Mouse (Mus musculus) G1E (cell line): ENCODE measurements around the gene Spint2. TPM values are rescaled to one million over a fixed set of nuclear protein-coding genes. Genes with fewer than 3 reads are reported as not detected.
A peak's percentile ranks its signal among the peaks of the same experiment; 100 is the strongest.

Source experiments
- ATAC-seq: 2 replicates; pipeline ENCODE4 v1.8.0; 2016; ENCODE audit warnings: mild to moderate bottlenecking; ENCODE audit not compliant: insufficient number of reproducible peaks, poor library complexity, low FRiP score, severe bottlenecking; ENCODE audit errors: extremely low read depth
- DNase-seq: peaks from one replicate; pipeline ENCODE4 v3.0.0; 2012; ENCODE audit warnings: low spot score
- H3K27me3 ChIP-seq: 2 replicates; pipeline ENCODE4 v1.6.1; 2012; ENCODE audit warnings: mild to moderate bottlenecking, low read length, inconsistent platforms; ENCODE audit not compliant: insufficient read depth
- H3K36me3 ChIP-seq: replicated peaks from 2 replicates; pipeline ENCODE3; 2012; ENCODE audit warnings: mild to moderate bottlenecking, inconsistent platforms
- H3K4me1 ChIP-seq: 2 replicates; pipeline ENCODE4 v1.6.1; 2012; ENCODE audit warnings: low read depth, low read length, inconsistent platforms, mixed read lengths; ENCODE audit not compliant: insufficient read depth
- H3K4me3 ChIP-seq: 2 replicates; pipeline ENCODE4 v1.5.1; 2012; ENCODE audit warnings: low read depth, mild to moderate bottlenecking, inconsistent platforms, low read length, moderate library complexity, mixed read lengths
- H3K9me3 ChIP-seq: replicated peaks from 2 replicates; pipeline ENCODE4 v1.6.1; 2012; ENCODE audit warnings: inconsistent platforms
- CTCF ChIP-seq: IDR thresholded peaks from 2 replicates; pipeline ENCODE4 v1.5.1; 2012; ENCODE audit warnings: low read depth, low read length, inconsistent platforms, mixed read lengths
- GATA1 ChIP-seq: IDR thresholded peaks from 2 replicates; pipeline ENCODE4 v1.6.1; 2012; ENCODE audit warnings: borderline replicate concordance, low read length, inconsistent platforms, mixed read lengths
- GATA2 ChIP-seq: IDR thresholded peaks from 2 replicates; pipeline ENCODE4 v1.6.1; 2012; ENCODE audit warnings: low read depth, low read length, inconsistent platforms, borderline replicate concordance
- POLR2AphosphoS5 ChIP-seq: IDR thresholded peaks from 2 replicates; pipeline ENCODE4 v1.6.1; 2012; ENCODE audit warnings: low read depth, low read length, inconsistent platforms; ENCODE audit not compliant: insufficient replicate concordance
- TAL1 ChIP-seq: conservative IDR thresholded peaks from 2 replicates; pipeline ENCODE4 v1.6.1; 2012; ENCODE audit warnings: low read depth, low read length, inconsistent platforms, mixed read lengths
- polyA plus RNA-seq: library from polyadenylated mRNA; stranded (reverse); fragments of >175 nt; gene quantifications from 2 replicates; pipeline ENCODE4 v1.2.3, GENCODE M21; 2012
- total RNA-seq, 2 experiments: library from RNA; stranded (forward) in 1 of 2; stranded (reverse) in 1 of 2; fragments of 200-1000 nt in 1 of 2; fragments of >200 nt in 1 of 2; fragmentation: Nextera tagmentation in 1 of 2; gene quantifications; 2 replicates each; pipeline ENCODE4 v1.2.3; 2014 to 2017

The Spint2 gene
- total and polyA plus RNA-seq, 3 experiments, result 21.4 to 102 (median 24.4) TPM

DNA sequence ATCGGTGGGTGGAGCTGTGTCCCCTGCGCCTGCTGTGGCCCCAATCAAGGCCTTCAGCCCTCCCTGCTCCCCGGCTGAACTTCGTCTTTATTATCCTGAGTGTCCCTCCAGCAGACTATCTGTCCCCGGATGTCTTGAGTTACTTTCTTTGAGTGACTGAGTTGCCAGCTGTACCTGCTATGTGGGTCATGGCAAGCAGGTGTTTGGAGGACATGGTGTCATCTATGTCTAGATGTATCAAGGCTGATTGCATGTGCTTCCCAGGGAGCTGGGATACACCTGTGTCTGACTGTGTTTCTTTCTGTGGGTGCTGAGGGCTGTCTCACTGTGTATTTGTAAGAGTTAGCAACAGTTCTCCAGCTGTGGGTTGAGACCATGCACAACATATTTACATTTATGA is 28.0 kb upstream of the Spint2 start:
- H3K4me3 ChIP-seq, result peak overlapping the region; percentile 79
- TF ChIP-seq TAL1 (no peak), POLR2AphosphoS5 (no peak), CTCF (no peak), GATA2 (no peak)
- no peak for ATAC-seq
- H3K36me3 ChIP-seq, result peaks cover 52% of the 10 kb centered on the region
- peaks cover 11% of the 10 kb centered on the region for H3K27me3 ChIP-seq
- H3K4me1 ChIP-seq, result peaks cover 95% of the 10 kb centered on the region
- no peak for DNase-seq
- no peaks in the 10 kb centered on the region for H3K9me3 ChIP-seq

DNA sequence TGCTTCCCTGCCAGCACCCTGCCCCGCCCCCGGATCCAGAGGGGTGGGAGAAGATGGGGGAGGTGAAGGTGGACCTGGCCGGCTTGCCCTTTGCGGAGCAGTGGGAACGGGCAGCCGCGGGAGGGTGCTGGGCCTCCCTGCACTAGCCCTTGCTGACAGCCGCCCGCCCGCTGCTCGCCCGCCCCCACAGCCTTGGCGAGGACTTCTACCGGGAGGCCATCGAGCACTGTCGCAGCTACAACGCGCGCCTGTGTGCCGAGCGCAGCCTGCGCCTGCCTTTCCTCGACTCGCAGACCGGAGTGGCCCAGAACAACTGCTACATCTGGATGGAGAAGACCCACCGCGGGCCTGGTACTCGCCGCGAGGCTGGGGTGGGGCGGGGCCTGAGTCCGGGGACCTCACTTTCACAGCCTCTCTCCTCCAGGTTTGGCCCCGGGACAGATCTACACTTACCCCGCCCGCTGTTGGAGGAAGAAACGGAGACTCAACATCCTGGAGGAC is 27.6 kb upstream of the Spint2 start:
- H3K4me1 ChIP-seq, result peaks cover 95% of the 10 kb centered on the region
- H3K27me3 ChIP-seq, result peaks cover 16% of the 10 kb centered on the region
- H3K4me3 ChIP-seq, result peak overlapping the region; percentile 79
- H3K9me3 ChIP-seq, result no peaks in the 10 kb centered on the region
- DNase-seq, result peak; percentile 39
- no peak for ATAC-seq
- H3K36me3 ChIP-seq, result peaks cover 47% of the 10 kb centered on the region
- TF ChIP-seq GATA1 (no peak), TAL1 (no peak), POLR2AphosphoS5 (no peak), GATA2 (no peak), CTCF (no peak)

DNA sequence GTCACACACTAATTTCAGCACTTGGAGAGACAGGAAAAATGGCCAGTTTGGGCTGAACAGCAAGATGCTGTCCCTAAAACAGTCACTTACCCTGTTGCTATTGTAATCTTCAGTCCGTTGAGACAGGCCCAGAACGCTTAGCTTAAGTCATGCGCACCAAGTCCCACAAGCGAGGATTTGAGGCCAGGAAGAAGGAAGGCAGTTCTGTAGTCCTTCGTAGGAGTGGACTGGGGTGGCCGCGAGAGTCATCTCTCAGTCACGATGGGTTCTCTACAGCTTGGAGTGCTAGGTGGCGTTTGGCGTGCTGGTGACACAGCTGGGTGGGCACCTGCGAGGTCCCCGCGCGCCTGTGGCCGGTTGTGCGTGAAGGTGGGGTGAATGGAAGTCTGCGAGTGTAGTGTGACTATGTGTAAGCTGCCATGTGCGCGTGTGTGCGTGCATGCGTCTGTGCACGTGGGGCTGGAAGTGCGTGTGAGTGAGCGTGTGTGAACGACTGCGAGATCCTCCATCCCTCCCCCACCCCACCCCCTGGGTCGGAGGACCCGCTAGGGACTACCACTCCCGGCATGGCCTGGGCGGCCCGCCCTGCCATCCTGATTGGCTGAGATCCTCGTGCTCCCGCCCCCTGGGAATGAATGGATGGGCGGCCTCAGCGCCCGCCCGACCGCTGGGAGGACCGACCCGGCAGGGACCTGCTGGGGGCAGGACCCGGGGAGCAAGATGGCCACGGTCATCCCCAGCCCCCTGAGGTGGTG is 25.8 kb upstream of the Spint2 start:
- ATAC-seq (peak; percentile 87), DNase-seq (peak; percentile 99)
- TF ChIP-seq POLR2AphosphoS5, result 0 out of 2 replicates have a peak, but pooled peaks have one; percentile 32
- TF ChIP-seq GATA2, result no peak
- peaks cover 35% of the 10 kb centered on the region for H3K36me3 ChIP-seq
- H3K27me3 ChIP-seq, result peaks cover 21% of the 10 kb centered on the region
- peak overlapping the region; percentile 83 for H3K4me3 ChIP-seq
- peaks cover 93% of the 10 kb centered on the region for H3K4me1 ChIP-seq
- H3K9me3 ChIP-seq, result no peaks in the 10 kb centered on the region

DNA sequence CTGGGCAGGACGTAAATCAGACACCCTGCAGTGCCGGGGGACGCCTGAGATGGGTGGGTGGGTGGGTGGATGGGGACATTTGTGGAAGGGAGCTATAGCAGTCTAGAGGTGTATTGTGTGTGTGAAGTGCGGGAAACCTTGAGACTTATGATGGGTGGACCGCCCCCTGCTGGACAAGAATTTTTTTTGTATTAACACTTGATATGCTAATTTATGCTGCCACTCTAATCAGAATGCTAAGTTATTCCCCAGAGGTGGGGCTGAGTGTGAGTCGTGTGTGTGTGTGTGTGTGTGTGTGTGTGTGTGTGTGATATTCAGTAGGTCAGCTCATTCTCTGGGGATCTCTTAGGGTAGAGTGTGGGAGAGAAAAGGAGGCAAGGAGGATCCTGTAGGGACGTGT is 24.9 kb upstream of the Spint2 start:
- ATAC-seq (no peak), DNase-seq (no peak)
- peaks cover 84% of the 10 kb centered on the region for H3K4me1 ChIP-seq
- no peaks in the 10 kb centered on the region for H3K9me3 ChIP-seq
- H3K27me3 ChIP-seq, result peaks cover 21% of the 10 kb centered on the region
- no peak for TF ChIP-seq POLR2AphosphoS5
- TF ChIP-seq CTCF, result no peak
- peaks cover 31% of the 10 kb centered on the region for H3K36me3 ChIP-seq
- H3K4me3 ChIP-seq, result peak overlapping the region; percentile 83; the same call in 1 of the 2 replicates

DNA sequence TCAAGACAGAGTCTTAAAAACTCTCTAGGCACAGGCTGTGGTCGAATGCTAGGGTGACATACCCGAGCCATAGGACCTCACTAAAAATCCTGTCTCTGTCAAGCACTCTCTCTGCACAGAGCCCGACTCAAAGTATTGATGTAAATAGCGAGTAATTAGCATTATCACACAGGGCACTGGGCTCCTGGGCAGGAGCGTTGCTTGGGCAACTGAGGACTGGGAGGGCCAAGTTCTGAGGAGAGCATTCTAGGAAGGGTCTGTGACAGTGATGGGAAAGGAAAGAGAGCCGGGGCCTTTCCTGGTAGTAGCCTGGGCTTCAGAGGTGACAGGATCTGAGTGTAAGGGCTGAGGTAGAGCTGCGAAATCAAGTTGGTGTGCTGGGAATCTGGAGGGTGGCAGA is 24.4 kb upstream of the Spint2 start:
- ATAC-seq, result no peak
- Histone ChIP-seq H3K9me3 (no peaks in the 10 kb centered on the region), H3K4me3 (peak overlapping the region; percentile 33; the same call in 1 of the 2 replicates), H3K4me1 (peaks cover 82% of the 10 kb centered on the region), H3K36me3 (peaks cover 29% of the 10 kb centered on the region), H3K27me3 (peaks cover 21% of the 10 kb centered on the region)
- TF ChIP-seq CTCF (no peak), POLR2AphosphoS5 (no peak)
- DNase-seq, result no peak

DNA sequence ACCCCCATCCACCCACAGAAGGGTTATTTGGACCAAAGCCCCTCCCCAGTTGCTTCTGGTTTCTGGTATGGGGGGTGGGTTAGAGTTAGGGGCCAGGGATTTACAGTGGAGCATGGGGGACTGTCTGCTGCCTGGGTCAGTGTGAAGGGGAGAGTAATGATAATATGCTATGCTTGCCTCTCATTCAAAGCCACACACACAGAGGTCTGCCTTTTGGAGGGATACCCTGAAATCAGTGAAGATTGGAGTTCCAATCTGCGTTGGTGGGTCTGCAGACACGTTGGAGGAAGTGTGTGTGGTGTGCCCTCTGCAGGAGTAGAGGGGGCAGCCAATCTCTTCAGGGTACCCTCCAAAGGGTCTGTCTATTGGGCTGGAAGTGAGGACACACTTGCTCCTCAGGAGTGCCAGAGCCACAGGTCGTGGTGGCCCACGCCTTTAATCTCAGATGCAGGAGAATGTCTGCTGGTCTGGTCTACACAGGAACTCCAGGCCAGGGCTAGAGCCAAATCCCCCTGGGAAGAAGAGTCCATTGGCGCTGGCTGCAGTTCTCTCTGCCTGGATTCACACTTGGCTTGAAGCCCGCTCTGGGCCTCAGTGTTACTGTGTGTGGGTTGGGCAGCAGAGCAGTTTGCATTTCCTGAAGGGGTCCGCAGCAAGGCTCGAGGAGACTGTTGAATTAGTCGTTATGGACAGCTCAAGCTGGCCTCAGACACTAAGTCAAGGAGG is 23.7 kb upstream of the Spint2 start:
- TF ChIP-seq CTCF (no peak), GATA2 (no peak), GATA1 (no peak), POLR2AphosphoS5 (no peak)
- DNase-seq (no peak), ATAC-seq (no peak)
- Histone ChIP-seq H3K4me1 (peaks cover 75% of the 10 kb centered on the region), H3K36me3 (peaks cover 30% of the 10 kb centered on the region), H3K9me3 (no peaks in the 10 kb centered on the region), H3K27me3 (peaks cover 21% of the 10 kb centered on the region), H3K4me3 (peak overlapping the region; percentile 72)
